Mouse (Mus musculus) MEL (cell line): ENCODE data around the gene Cldnd2. TPM values are rescaled to one million over a fixed set of nuclear protein-coding genes. Genes with fewer than 3 reads are reported as not detected.

Source experiments
- DNase-seq: peaks from one replicate; pipeline ENCODE4 v3.0.0; 2011; ENCODE audit warnings: low read depth, low spot score
- H3K27ac ChIP-seq: 2 replicates; pipeline ENCODE4 v1.5.1; 2012; ENCODE audit warnings: low read depth, mild to moderate bottlenecking, control low read depth, low read length, moderate library complexity; ENCODE audit not compliant: control insufficient read depth
- H3K27me3 ChIP-seq, 2 experiments: fragments of 150-350 bp in 1 of 2; sonication (generic) in 1 of 2; 2 replicates each; pipeline ENCODE4 v1.6.1; 2012; ENCODE audit warnings: low read length in 2 of 2, mild to moderate bottlenecking in 2 of 2, improper control_type of control experiment in 1 of 2, moderate library complexity in 1 of 2; ENCODE audit not compliant: insufficient read depth in 2 of 2, control insufficient read depth in 1 of 2
- H3K36me3 ChIP-seq, 2 experiments: 2 replicates each; pipeline ENCODE4 v1.6.1; 2012 to 2014; ENCODE audit warnings: low read length in 2 of 2, improper control_type of control experiment in 1 of 2, inconsistent platforms in 1 of 2, mild to moderate bottlenecking in 1 of 2; ENCODE audit not compliant: insufficient read depth in 2 of 2, control insufficient read depth in 1 of 2
- H3K4me1 ChIP-seq, 2 experiments: fragments of 150-350 bp in 1 of 2; sonication (generic) in 1 of 2; 2 replicates each; pipeline ENCODE4 v1.6.1; 2012; ENCODE audit warnings: low read length in 2 of 2, improper control_type of control experiment in 1 of 2, mild to moderate bottlenecking in 1 of 2; ENCODE audit not compliant: insufficient read depth in 2 of 2, control insufficient read depth in 1 of 2
- H3K4me3 ChIP-seq, 2 experiments: fragments of 150-350 bp in 1 of 2; sonication (generic) in 1 of 2; 2 replicates each; pipeline ENCODE4 v1.5.1; 2012; ENCODE audit warnings: low read depth in 2 of 2, low read length in 2 of 2, mild to moderate bottlenecking in 2 of 2, moderate library complexity in 2 of 2, control low read depth in 1 of 2, improper control_type of control experiment in 1 of 2; ENCODE audit not compliant: control insufficient read depth in 1 of 2, insufficient read depth in 1 of 2
- H3K79me2 ChIP-seq: 2 replicates; pipeline ENCODE4 v1.6.1; 2012; ENCODE audit warnings: mild to moderate bottlenecking, low read length, moderate library complexity; ENCODE audit not compliant: control insufficient read depth, poor library complexity, insufficient read depth
- H3K9ac ChIP-seq: 2 replicates; pipeline ENCODE4 v1.6.1; 2012; ENCODE audit warnings: low read depth, mild to moderate bottlenecking, control low read depth, low read length, moderate library complexity; ENCODE audit not compliant: control insufficient read depth, poor library complexity, severe bottlenecking
- H3K9me3 ChIP-seq: fragments of 150-350 bp; sonication (generic); replicated peaks from 2 replicates; pipeline ENCODE4 v1.6.1; 2012; ENCODE audit warnings: mild to moderate bottlenecking, low read length, improper control_type of control experiment, moderate library complexity; ENCODE audit not compliant: insufficient read depth
- EP300 ChIP-seq, 2 experiments: IDR thresholded peaks; 2 replicates each; pipeline ENCODE4 v1.6.1; 2011; ENCODE audit warnings: improper control_type of control experiment in 2 of 2, low read length in 2 of 2, low read depth in 1 of 2, mild to moderate bottlenecking in 1 of 2
- GABPA ChIP-seq: IDR thresholded peaks from 2 replicates; pipeline ENCODE4 v1.6.1; 2012; ENCODE audit warnings: low read depth, mild to moderate bottlenecking, inconsistent platforms, low read length, improper control_type of control experiment, moderate library complexity
- JUND ChIP-seq: IDR thresholded peaks from 2 replicates; pipeline ENCODE4 v1.6.1; 2011; ENCODE audit warnings: low read depth, mild to moderate bottlenecking, improper control_type of control experiment, low read length
- MAFK ChIP-seq: IDR thresholded peaks from 2 replicates; pipeline ENCODE4 v1.6.1; 2011; ENCODE audit warnings: low read depth, mild to moderate bottlenecking, low read length, improper control_type of control experiment, borderline replicate concordance
- MAX ChIP-seq: IDR thresholded peaks from 2 replicates; pipeline ENCODE4 v1.6.1; 2011; ENCODE audit warnings: low read length, improper control_type of control experiment
- MEF2A ChIP-seq: IDR thresholded peaks from 2 replicates; pipeline ENCODE4 v1.6.1; 2014; ENCODE audit warnings: low read depth, mild to moderate bottlenecking, inconsistent platforms, low read length, improper control_type of control experiment; ENCODE audit not compliant: poor library complexity, insufficient replicate concordance, severe bottlenecking; ENCODE audit errors: extremely low read depth
- MYC ChIP-seq: IDR thresholded peaks from 2 replicates; pipeline ENCODE4 v1.6.1; 2011; ENCODE audit warnings: low read depth, mild to moderate bottlenecking, low read length, improper control_type of control experiment, moderate library complexity
- NRF1 ChIP-seq: IDR thresholded peaks from 2 replicates; pipeline ENCODE4 v1.6.1; 2014; ENCODE audit warnings: low read depth, mild to moderate bottlenecking, inconsistent platforms, low read length, improper control_type of control experiment, moderate library complexity; ENCODE audit not compliant: poor library complexity, insufficient read depth, severe bottlenecking
- RAD21 ChIP-seq: IDR thresholded peaks from 2 replicates; pipeline ENCODE4 v1.6.1; 2011; ENCODE audit warnings: mild to moderate bottlenecking, low read depth, low read length, improper control_type of control experiment
- SIN3A ChIP-seq: IDR thresholded peaks from 2 replicates; pipeline ENCODE4 v1.6.1; 2012; ENCODE audit warnings: low read length, improper control_type of control experiment, inconsistent platforms
- TBP ChIP-seq: IDR thresholded peaks from 2 replicates; pipeline ENCODE4 v1.8.0; 2011; ENCODE audit warnings: low read depth, low read length, improper control_type of control experiment
- UBTF ChIP-seq: IDR thresholded peaks from 2 replicates; pipeline ENCODE4 v1.6.1; 2012; ENCODE audit warnings: low read depth, mild to moderate bottlenecking, inconsistent platforms, low read length, improper control_type of control experiment, moderate library complexity, borderline replicate concordance; ENCODE audit not compliant: insufficient read depth
- polyA plus RNA-seq, 2 experiments: library from polyadenylated mRNA; stranded (reverse) in 1 of 2; unstranded in 1 of 2; fragments of >175 nt in 1 of 2; fragments of >200 nt in 1 of 2; gene quantifications; 2 replicates each; pipeline versions ENCODE4 v1.2.1 to v1.2.4; 2012; ENCODE audit warnings: low replicate concordance in 2 of 2, low read depth in 1 of 2; ENCODE audit not compliant: insufficient read length in 2 of 2, insufficient read depth in 1 of 2, missing spikeins in 1 of 2
- total RNA-seq: library from RNA; depleted of rRNA; stranded (reverse); fragments of 300-350 nt; gene quantifications from 2 replicates; pipeline ENCODE4 v1.2.3, GENCODE M21; 2012

Gene Cldnd2
- total and polyA plus RNA-seq, 3 experiments: not detected

DNA sequence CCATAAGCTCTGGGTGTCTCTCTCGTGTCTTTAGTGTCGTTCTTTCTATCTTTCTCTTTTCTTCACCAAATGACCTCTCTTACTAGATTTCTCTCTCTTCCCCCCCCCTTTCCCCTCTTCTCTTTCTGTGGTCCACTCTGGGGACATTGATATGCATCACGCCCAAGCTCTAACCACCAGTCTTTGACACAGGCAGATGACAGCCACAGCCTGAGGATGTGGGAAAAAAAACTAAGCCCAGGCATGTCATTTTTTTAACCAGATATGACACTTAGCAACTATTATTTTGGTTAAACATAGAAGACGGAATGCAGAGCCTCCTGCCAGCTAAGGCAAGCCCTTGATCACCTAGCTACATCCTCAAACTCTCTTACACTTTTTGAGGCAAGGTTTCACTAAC, 2.0 kb upstream of the Cldnd2 start:
- Histone ChIP-seq H3K9ac (no peak overlapping the region), H3K9me3 (no peaks in the 10 kb centered on the region), H3K36me3 (peaks cover 0 to 2% of the 10 kb centered on the region in 2 experiments; a peak in 1 of 4 replicates), H3K4me1 (peaks cover 0 to 8% of the 10 kb centered on the region in 2 experiments; a peak in 2 of 4 replicates), H3K79me2 (peaks cover 1% of the 10 kb centered on the region; the same call in 1 of the 2 replicates), H3K4me3 (no peak overlapping the region), H3K27ac (no peak overlapping the region), H3K27me3 (peaks cover 0 to under 1% of the 10 kb centered on the region in 2 experiments; a peak in 2 of 4 replicates)
- no peak for DNase-seq
- TF ChIP-seq UBTF: no peak

- Histone ChIP-seq H3K9ac (no peak overlapping the region), H3K27ac (no peak overlapping the region), H3K27me3 (no peaks in the 10 kb centered on the region), H3K36me3 (peaks cover 0 to 8% of the 10 kb centered on the region in 2 experiments; a peak in 2 of 4 replicates), H3K4me1 (peaks cover 2 to 23% of the 10 kb centered on the region in 2 experiments; a peak in 2 of 4 replicates), H3K79me2 (peaks cover 19% of the 10 kb centered on the region), H3K9me3 (no peaks in the 10 kb centered on the region), H3K4me3 (no peak overlapping the region)
- no peak for DNase-seq
- no peak for TF ChIP-seq TBP
- TF ChIP-seq EP300 (IDR thresholded peaks at IDR 0.05; ENCODE audit: low read depth in 1 of 2, low read length in 2 of 2): no peak
- TF ChIP-seq NRF1: no peak
- no peak for TF ChIP-seq UBTF
- TF ChIP-seq MEF2A: no peak
- TF ChIP-seq MAFK: no peak
- TF ChIP-seq MAX: no peak
- no peak for TF ChIP-seq SIN3A
- TF ChIP-seq JUND: no peak
- TF ChIP-seq GABPA: no peak
These were observed 489 bp downstream of the Cldnd2 start for GRCm38 (mm10) chr7:43441071-43441470.

- Histone ChIP-seq H3K9me3 (no peaks in the 10 kb centered on the region), H3K36me3 (peaks cover 0 to 15% of the 10 kb centered on the region in 2 experiments; a peak in 2 of 4 replicates), H3K4me1 (peaks cover 2 to 36% of the 10 kb centered on the region in 2 experiments; a peak in 2 of 4 replicates), H3K9ac (peak overlapping the region; percentile 82), H3K27ac (peak overlapping the region; percentile 67; the same call in 1 of the 2 replicates), H3K79me2 (peaks cover 24% of the 10 kb centered on the region), H3K27me3 (no peaks in the 10 kb centered on the region), H3K4me3 (peak overlapping the region; percentile 61 to 70)
- no peak for TF ChIP-seq RAD21
- TF ChIP-seq MYC: no peak
- no peak for DNase-seq
These were observed 2.1 kb downstream of the Cldnd2 start for GRCm38 (mm10) chr7:43442684-43443083.
